Mouse (Mus musculus) heart, adult 2 months (tissue): ENCODE data around the gene Krt9. TPM values are rescaled to one million over a fixed set of nuclear protein-coding genes. Genes with fewer than 3 reads are reported as not detected.

Experiments used
- DNase-seq, 2 experiments: peaks; one replicate each; pipeline ENCODE4 v3.0.0; 2021
- H3K27ac ChIP-seq: fragments of 200-600 bp; 2 replicates; pipeline ENCODE4 v1.8.1; 2022
- H3K27me3 ChIP-seq: fragments of 200-500 bp; 2 replicates; pipeline ENCODE4 v1.6.1; 2012; ENCODE audit warnings: mild to moderate bottlenecking, low read length, inconsistent platforms, mixed read lengths; ENCODE audit not compliant: control insufficient read depth, insufficient read depth
- H3K36me3 ChIP-seq: fragments of 200-500 bp; 2 replicates; pipeline ENCODE4 v1.6.1; 2012; ENCODE audit warnings: low read length, inconsistent platforms; ENCODE audit not compliant: control insufficient read depth, insufficient read depth
- H3K4me1 ChIP-seq: fragments of 200-500 bp; 2 replicates; pipeline ENCODE4 v1.6.1; 2011; ENCODE audit warnings: low read length; ENCODE audit not compliant: control insufficient read depth, insufficient read depth
- H3K4me3 ChIP-seq: fragments of 200-600 bp; 2 replicates; pipeline ENCODE4 v1.8.1; 2022
- H3K79me2 ChIP-seq: fragments of 200-500 bp; replicated peaks from 2 replicates; pipeline ENCODE4 v1.6.1; 2012; ENCODE audit warnings: mild to moderate bottlenecking, inconsistent platforms, low read length, moderate library complexity, mixed read lengths; ENCODE audit not compliant: control insufficient read depth, insufficient read depth
- H3K9ac ChIP-seq: fragments of 200-500 bp; 2 replicates; pipeline ENCODE4 v1.6.1; 2012; ENCODE audit warnings: low read depth, mild to moderate bottlenecking, control low read depth, inconsistent platforms, low read length, mixed read lengths
- CTCF ChIP-seq: fragments of 200-600 bp; IDR thresholded peaks from 2 replicates; pipeline ENCODE4 v1.8.1; 2022; ENCODE audit warnings: antibody characterized with exemption, mild to moderate bottlenecking, moderate library complexity
- EP300 ChIP-seq: fragments of 200-500 bp; IDR thresholded peaks from 2 replicates; pipeline ENCODE4 v1.6.1; 2011; ENCODE audit warnings: low read depth, low read length, control low read depth; ENCODE audit not compliant: insufficient read depth
- POLR2A ChIP-seq: fragments of 200-500 bp; IDR thresholded peaks from 2 replicates; pipeline ENCODE4 v1.6.1; 2011; ENCODE audit warnings: mild to moderate bottlenecking, low read depth, low read length, control low read depth; ENCODE audit not compliant: insufficient read depth
- WGBS: fragments of 180-500 bp; shearing (Covaris S2); methylation state at CpG from one replicate; pipeline ENCODE4 v1.1.7; 2018; 5-methylcytosine and 5-hydroxymethylcytosine counted together
- intact Hi-C: fragments of 180-260 bp; cut with DNase I; formaldehyde crosslinking; loops from one replicate; pipeline ENCODE4 v1.15.1; 2025
- polyA plus RNA-seq: library from polyadenylated mRNA; depleted of rRNA; stranded (reverse); fragments of >200 nt; gene quantifications from 2 replicates; pipeline ENCODE4 v1.2.3, GENCODE M21; 2012; rRNA removed
- total RNA-seq, 2 experiments: library from RNA; stranded (reverse); gene quantifications; 2 replicates each; pipeline ENCODE4 v1.2.3; 2021

The Krt9 gene
- total and polyA plus RNA-seq, 3 experiments: not detected

DNA sequence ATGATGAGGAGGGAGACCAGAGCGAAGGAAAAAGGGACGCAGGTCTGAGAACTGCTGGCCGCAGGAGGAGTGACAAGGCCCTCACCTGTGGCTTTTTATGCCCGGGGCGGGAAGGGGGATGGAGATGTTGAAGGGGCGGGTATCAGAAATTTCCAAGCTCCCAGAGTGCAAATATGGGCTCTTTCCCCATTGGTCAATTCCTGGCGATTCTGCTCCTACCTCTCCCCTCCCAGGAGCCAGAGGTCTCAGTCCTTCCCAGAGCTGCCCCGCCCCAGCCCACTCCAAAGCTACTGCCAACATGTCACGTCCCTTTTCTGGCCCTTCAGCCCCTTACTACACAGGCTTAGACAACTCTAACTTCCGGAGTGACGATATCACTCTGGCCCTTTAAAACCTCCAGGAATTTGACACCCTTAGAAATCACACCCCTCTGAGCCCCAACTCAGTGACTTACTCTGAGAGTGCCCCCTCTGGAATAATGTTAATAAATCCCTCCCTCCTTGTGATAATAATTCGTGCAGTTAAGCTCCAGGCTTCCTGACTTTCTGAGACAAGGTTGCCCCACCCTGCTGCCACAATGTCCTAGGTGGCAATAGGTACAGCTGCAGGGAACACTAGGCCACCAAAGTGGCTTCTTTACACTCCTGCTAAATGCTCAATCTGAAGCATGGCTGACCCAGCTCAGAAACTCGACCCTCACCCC is 47.0 kb downstream of the Krt9 start:
- Histone ChIP-seq H3K27me3 (peaks cover 3% of the 10 kb centered on the region; the same call in 1 of the 2 replicates), H3K36me3 (no peaks in the 10 kb centered on the region), H3K79me2 (no peaks in the 10 kb centered on the region), H3K4me3 (no peak overlapping the region), H3K4me1 (peaks cover 2% of the 10 kb centered on the region; the same call in 1 of the 2 replicates), H3K9ac (no peak overlapping the region), H3K27ac (no peak overlapping the region)
- TF ChIP-seq EP300 (no peak), POLR2A (no peak), CTCF (no peak)
- intact Hi-C loops: no loop called here
- WGBS: 8% methylated on average over 12 of the region's 13 CpGs
- DNase-seq: peak in 1 of 2 experiments; percentile 18

DNA sequence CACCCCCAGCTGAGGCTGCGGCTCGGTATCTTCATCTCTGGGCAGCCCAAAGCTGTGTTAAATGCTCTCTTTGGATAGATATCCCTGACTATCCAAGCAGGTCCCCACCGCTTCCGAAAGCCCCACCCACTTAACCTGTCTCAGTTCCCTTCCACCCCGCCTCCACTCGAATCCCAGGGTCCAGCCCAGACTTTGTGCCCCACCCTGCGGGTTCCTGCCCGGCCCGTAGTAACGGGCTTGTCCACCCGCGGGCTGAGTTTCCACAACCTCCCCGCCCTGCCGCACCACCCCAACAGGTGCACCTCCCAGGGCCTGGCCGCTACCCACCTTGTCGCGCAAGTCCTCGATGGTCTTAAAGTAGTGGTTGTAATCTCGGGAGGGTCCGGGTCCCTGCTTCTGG is 47.9 kb downstream of the Krt9 start:
- no peak overlapping the region for H3K4me3 ChIP-seq
- WGBS: under 1% methylated on average over 20 of the region's 20 CpGs
- H3K79me2 ChIP-seq: no peaks in the 10 kb centered on the region
- H3K9ac ChIP-seq: no peak overlapping the region
- intact Hi-C loops: no loop called here
- no peak for TF ChIP-seq CTCF
- TF ChIP-seq POLR2A: no peak
- no peaks in the 10 kb centered on the region for H3K36me3 ChIP-seq
- peaks cover 3% of the 10 kb centered on the region; the same call in 1 of the 2 replicates for H3K27me3 ChIP-seq
- H3K4me1 ChIP-seq: peaks cover 2% of the 10 kb centered on the region; the same call in 1 of the 2 replicates
- H3K27ac ChIP-seq: no peak overlapping the region
- DNase-seq: peak in 1 of 2 experiments; percentile 18

DNA sequence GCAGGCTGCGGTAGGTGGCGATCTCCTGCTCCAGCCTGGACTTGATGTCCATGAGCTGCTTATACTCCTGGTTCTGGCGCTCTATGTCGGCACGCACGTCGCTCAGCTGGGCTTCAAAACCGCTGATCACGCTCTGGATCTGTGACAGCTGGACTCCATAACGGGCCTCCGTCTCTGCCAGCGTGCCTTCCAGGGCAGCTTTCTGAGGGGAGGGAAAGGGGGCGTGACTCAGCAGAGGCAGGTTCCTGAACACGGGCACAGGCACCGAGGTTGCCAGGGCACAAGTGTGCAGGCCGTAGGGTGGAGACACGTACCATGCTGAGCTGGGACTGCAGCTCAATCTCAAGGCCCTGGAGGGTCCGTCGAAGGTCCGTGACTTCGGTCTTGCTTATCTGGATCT is 52.1 kb downstream of the Krt9 start:
- no peak for DNase-seq
- WGBS: 81% methylated on average over 21 of the region's 21 CpGs
- H3K27ac ChIP-seq: no peak overlapping the region
- peaks cover 3% of the 10 kb centered on the region; the same call in 1 of the 2 replicates for H3K27me3 ChIP-seq
- no peak overlapping the region for H3K4me3 ChIP-seq
- no peaks in the 10 kb centered on the region for H3K79me2 ChIP-seq
- H3K9ac ChIP-seq: no peak overlapping the region
- H3K36me3 ChIP-seq: no peaks in the 10 kb centered on the region
- no peaks in the 10 kb centered on the region; the same call in 1 of the 2 replicates for H3K4me1 ChIP-seq
- intact Hi-C loops: no loop called here
- TF ChIP-seq CTCF (no peak), POLR2A (no peak), EP300 (no peak)

DNA sequence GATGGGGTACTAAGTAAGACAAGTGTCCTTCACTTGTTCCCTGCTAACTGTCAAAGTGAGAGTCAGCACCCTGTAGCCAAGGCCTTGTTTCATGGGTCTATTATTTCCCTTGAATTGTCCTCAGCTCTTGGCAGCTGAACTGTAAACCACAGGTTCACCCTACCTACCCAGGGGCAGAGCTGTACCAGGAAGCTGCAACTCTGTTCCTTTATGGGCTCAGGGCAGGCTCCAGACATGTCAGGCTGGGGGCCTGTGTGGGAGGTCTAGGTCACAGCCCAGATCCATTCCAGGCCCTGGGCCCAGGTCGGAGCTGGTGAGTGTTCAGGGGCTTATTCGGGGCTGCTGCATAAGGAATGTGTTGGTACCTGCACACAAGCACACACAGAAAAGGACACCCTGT is 53.7 kb downstream of the Krt9 start:
- WGBS: 72% methylated on average over 2 of the region's 2 CpGs
- H3K27me3 ChIP-seq: no peaks in the 10 kb centered on the region
- no peak overlapping the region for H3K4me3 ChIP-seq
- intact Hi-C loops: no loop called here
- no peak overlapping the region for H3K9ac ChIP-seq
- H3K27ac ChIP-seq: no peak overlapping the region
- H3K79me2 ChIP-seq: no peaks in the 10 kb centered on the region
- DNase-seq: no peak
- TF ChIP-seq POLR2A (no peak), EP300 (no peak), CTCF (no peak)
- no peaks in the 10 kb centered on the region for H3K4me1 ChIP-seq
- no peaks in the 10 kb centered on the region for H3K36me3 ChIP-seq

DNA sequence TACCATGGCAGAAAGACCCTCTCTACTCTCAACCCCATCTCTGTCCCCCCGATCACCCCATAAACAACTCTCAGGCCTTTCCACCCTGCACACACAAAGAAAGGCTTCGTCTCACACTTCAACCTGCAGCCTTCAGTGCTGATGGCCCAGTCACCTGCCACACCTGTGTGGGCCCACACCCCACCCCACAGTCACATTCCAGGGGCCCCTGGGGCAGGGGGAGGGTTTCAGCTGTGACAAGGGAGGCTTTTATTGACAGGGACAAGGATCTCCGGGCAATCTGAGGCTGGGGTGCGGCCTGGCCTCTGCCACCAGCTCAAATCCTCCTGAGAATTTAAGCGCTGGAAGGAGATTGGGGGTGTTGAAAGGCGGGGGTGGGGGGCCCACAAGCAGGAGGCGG is 54.2 kb downstream of the Krt9 start:
- Histone ChIP-seq H3K27me3 (no peaks in the 10 kb centered on the region), H3K4me3 (no peak overlapping the region), H3K36me3 (no peaks in the 10 kb centered on the region), H3K4me1 (no peaks in the 10 kb centered on the region), H3K9ac (no peak overlapping the region), H3K79me2 (no peaks in the 10 kb centered on the region), H3K27ac (no peak overlapping the region)
- 78% methylated on average over 7 of the region's 7 CpGs for WGBS
- TF ChIP-seq CTCF: no peak
- TF ChIP-seq POLR2A: no peak
- TF ChIP-seq EP300: no peak
- DNase-seq: no peak
- intact Hi-C loops: no loop called here

DNA sequence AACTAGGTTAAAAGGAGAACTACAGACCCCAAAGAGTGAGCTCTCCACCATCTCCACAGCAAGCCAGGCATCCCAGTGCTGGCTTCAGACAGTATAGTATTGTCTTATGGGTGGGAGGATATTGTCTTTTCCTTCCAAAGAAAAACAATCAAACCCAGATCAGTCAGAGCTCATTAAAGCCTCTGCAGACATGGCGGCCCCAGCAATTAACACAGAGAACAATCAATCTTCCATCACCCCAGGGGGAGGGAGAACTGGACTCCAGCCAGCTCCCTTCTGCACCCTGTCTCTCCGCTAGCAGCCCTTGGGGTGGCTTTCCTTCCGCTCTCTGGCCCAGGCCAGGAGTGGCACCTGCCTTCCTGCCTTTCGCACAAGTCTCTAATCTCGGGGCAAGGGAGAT is 55.4 kb downstream of the Krt9 start:
- no peaks in the 10 kb centered on the region for H3K79me2 ChIP-seq
- DNase-seq: no peak
- H3K27me3 ChIP-seq: no peaks in the 10 kb centered on the region
- H3K27ac ChIP-seq: no peak overlapping the region
- H3K36me3 ChIP-seq: no peaks in the 10 kb centered on the region
- no peak overlapping the region for H3K9ac ChIP-seq
- WGBS: 50% methylated on average over 5 of the region's 5 CpGs
- H3K4me3 ChIP-seq: no peak overlapping the region
- H3K4me1 ChIP-seq: no peaks in the 10 kb centered on the region
- intact Hi-C loops: no loop called here
- TF ChIP-seq POLR2A: no peak
- TF ChIP-seq EP300: no peak
- no peak for TF ChIP-seq CTCF

Other genes with a start within 250 kb of the Krt9 start
- gene Krtap9-5, start 244.8 kb downstream of the Krt9 start, total RNA-seq: not detected
- not detected in 2 replicates for gene Krtap9-5, start 244.8 kb downstream of the Krt9 start, polyA plus RNA-seq
- not detected for gene Krtap29-1, start 214.2 kb downstream of the Krt9 start, total RNA-seq
- gene Krtap29-1, start 214.2 kb downstream of the Krt9 start, polyA plus RNA-seq: not detected in 2 replicates
- not detected for gene Krtap16-1, start 206.6 kb downstream of the Krt9 start, total RNA-seq
- not detected in 2 replicates for gene Krtap16-1, start 206.6 kb downstream of the Krt9 start, polyA plus RNA-seq
- not detected for gene Krtap17-1, start 199.3 kb downstream of the Krt9 start, total RNA-seq
- gene Krtap17-1, start 199.3 kb downstream of the Krt9 start, polyA plus RNA-seq: not detected in 2 replicates
- gene Krt33a, start 177.0 kb downstream of the Krt9 start, total RNA-seq: not detected
- gene Krt33a, start 177.0 kb downstream of the Krt9 start, polyA plus RNA-seq: not detected in 2 replicates
- gene Krt33b, start 163.4 kb downstream of the Krt9 start, total RNA-seq: not detected
- not detected in 2 replicates for gene Krt33b, start 163.4 kb downstream of the Krt9 start, polyA plus RNA-seq
- not detected for gene Krt34, start 151.7 kb downstream of the Krt9 start, total RNA-seq
- not detected in 2 replicates for gene Krt34, start 151.7 kb downstream of the Krt9 start, polyA plus RNA-seq
- not detected for gene Krt31, start 142.7 kb downstream of the Krt9 start, total RNA-seq
- 0.08 TPM in 1 of 2 replicates, not detected in the other for gene Krt31, start 142.7 kb downstream of the Krt9 start, polyA plus RNA-seq
- not detected for gene Krt32, start 105.0 kb downstream of the Krt9 start, total RNA-seq
- not detected in 2 replicates for gene Krt32, start 105.0 kb downstream of the Krt9 start, polyA plus RNA-seq
- gene Krt35, start 97.0 kb downstream of the Krt9 start, total RNA-seq: not detected
- gene Krt35, start 97.0 kb downstream of the Krt9 start, polyA plus RNA-seq: not detected in 2 replicates
- not detected for gene Krt36, start 87.6 kb downstream of the Krt9 start, total RNA-seq
- 0.15 TPM in 1 of 2 replicates, not detected in the other for gene Krt36, start 87.6 kb downstream of the Krt9 start, polyA plus RNA-seq
- not detected for gene Krt13, start 71.7 kb downstream of the Krt9 start, total RNA-seq
- not detected in 2 replicates for gene Krt13, start 71.7 kb downstream of the Krt9 start, polyA plus RNA-seq
- under 1 TPM in 1 of 2 experiments, not detected in 1; 0.23 TPM for gene Krt15, start 57.3 kb downstream of the Krt9 start, total RNA-seq
- 0.26 and 5.0 TPM in 2 replicates for gene Krt15, start 57.3 kb downstream of the Krt9 start, polyA plus RNA-seq
- gene Krt19, start 44.6 kb downstream of the Krt9 start, total RNA-seq: 1 to 10 TPM; 6.9 to 8.5 TPM
- 8.0 and 27.0 TPM in 2 replicates for gene Krt19, start 44.6 kb downstream of the Krt9 start, polyA plus RNA-seq
- under 1 TPM in 1 of 2 experiments, not detected in 1; 0.31 TPM for gene Krt14, start 14.3 kb upstream of the Krt9 start, total RNA-seq
- gene Krt14, start 14.3 kb upstream of the Krt9 start, polyA plus RNA-seq: 0.44 and 0.47 TPM in 2 replicates
- not detected for gene Krt16, start 55.7 kb upstream of the Krt9 start, total RNA-seq
- not detected in 2 replicates for gene Krt16, start 55.7 kb upstream of the Krt9 start, polyA plus RNA-seq
- gene Krt17, start 67.8 kb upstream of the Krt9 start, total RNA-seq: not detected
- 0.61 TPM in 1 of 2 replicates, not detected in the other for gene Krt17, start 67.8 kb upstream of the Krt9 start, polyA plus RNA-seq
- not detected for gene Krt42, start 76.6 kb upstream of the Krt9 start, total RNA-seq
- not detected in 2 replicates for gene Krt42, start 76.6 kb upstream of the Krt9 start, polyA plus RNA-seq
- gene Eif1, start 126.6 kb upstream of the Krt9 start, total RNA-seq: 1,000 to 10,000 TPM; 1,735 to 2,054 TPM
- gene Eif1, start 126.6 kb upstream of the Krt9 start, polyA plus RNA-seq: 195 and 341 TPM in 2 replicates
- not detected for gene Gast, start 141.2 kb upstream of the Krt9 start, total RNA-seq
- not detected in 2 replicates for gene Gast, start 141.2 kb upstream of the Krt9 start, polyA plus RNA-seq
- gene Hap1, start 162.9 kb upstream of the Krt9 start, total RNA-seq: 1 to 10 TPM; 1.3 to 1.5 TPM
- 0.97 and 1.4 TPM in 2 replicates for gene Hap1, start 162.9 kb upstream of the Krt9 start, polyA plus RNA-seq
- gene Jup, start 204.5 kb upstream of the Krt9 start, total RNA-seq: 100 to 1,000 TPM; 234 to 237 TPM
- 317 and 318 TPM in 2 replicates for gene Jup, start 204.5 kb upstream of the Krt9 start, polyA plus RNA-seq
- gene P3h4, start 221.6 kb upstream of the Krt9 start, total RNA-seq: 10 to 100 TPM; 13.4 to 16.8 TPM
- 29.7 and 35.6 TPM in 2 replicates for gene P3h4, start 221.6 kb upstream of the Krt9 start, polyA plus RNA-seq
- gene Fkbp10, start 222.5 kb upstream of the Krt9 start, total RNA-seq: 1 to 10 TPM; 7.4 to 7.5 TPM
- 24.8 and 35.6 TPM in 2 replicates for gene Fkbp10, start 222.5 kb upstream of the Krt9 start, polyA plus RNA-seq
- gene Nt5c3b, start 248.6 kb upstream of the Krt9 start, total RNA-seq: 10 to 100 TPM; 23.5 to 24.1 TPM
- 44.0 and 63.3 TPM in 2 replicates for gene Nt5c3b, start 248.6 kb upstream of the Krt9 start, polyA plus RNA-seq
- 1 to 10 TPM in 1 of 2 experiments, under 1 TPM in 1; 0.50 to 1.0 TPM for gene Klhl10, start 248.7 kb upstream of the Krt9 start, total RNA-seq
- gene Klhl10, start 248.7 kb upstream of the Krt9 start, polyA plus RNA-seq: 0.86 and 1.8 TPM in 2 replicates